Mouse (Mus musculus): ENCODE data around the gene Kcna3. TPM values are rescaled to one million over a fixed set of nuclear protein-coding genes. Genes with fewer than 3 reads are reported as not detected.
A peak's percentile ranks its signal among the peaks of the same experiment; 100 is the strongest.

Kcna3 gene
- polyA plus RNA-seq (2016; fragmentation: Nextera tagmentation; extraction: Ambion mirVana), result 17.3 and 18.4 TPM in 2 replicates

DNA sequence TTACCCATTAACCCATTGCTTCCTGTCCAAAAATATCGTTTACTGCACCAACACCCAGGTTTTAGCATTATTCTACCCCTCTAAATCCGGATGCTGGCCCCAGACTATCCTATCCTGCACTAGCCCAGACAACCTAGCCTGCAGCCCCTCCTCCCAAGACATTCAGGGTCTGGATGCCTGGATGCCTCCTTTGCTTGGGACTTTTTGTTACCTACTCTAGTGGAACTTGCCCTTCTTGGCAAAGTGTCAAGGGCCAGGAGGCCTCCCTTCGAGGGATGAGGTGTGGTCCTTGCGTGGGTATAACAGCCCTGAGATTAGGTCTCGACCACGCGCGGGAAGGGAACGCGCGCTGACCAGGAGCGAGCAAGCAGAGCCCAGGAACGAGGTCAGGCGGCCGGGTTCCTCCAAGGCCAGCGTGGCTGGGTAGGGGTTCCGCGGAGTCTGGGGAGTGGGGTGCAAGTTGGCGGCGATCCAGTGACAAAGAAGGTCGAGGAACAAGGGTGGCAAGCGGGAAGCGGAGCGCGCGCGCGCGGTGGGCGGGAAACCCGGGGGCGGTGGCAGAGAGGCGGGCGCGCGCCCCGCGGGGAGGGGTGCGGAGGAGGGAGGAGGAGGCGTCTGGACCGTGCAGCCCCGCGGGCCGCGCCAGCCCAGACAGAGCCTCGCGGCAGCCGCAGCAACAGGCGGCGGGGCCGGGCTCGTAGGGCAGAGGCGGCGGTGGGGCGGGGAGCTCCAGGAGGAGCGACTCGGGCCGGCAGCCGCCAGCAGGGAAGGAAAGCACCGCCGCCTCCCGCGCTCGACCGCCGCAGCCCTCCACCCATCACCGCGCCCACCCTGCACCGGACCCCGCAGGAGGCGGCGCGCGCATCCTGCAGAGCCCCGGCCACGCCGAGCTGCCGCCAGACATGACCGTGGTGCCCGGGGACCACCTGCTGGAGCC is at the start of gene Kcna3:
Gene Kcna3, plus strand, starts transcription at position 649 of the 937 bp plus-strand sequence.
- Histone ChIP-seq H3K4me2 (peak within 1 kb of the TSS; percentile 79), H3K36me3 (replicated peaks) (no peaks in the 10 kb centered on the region), H3K27ac (peak within 1 kb of the TSS; percentile 89), H3K4me1 (peaks cover 46% of the 10 kb centered on the region), H3K4me3 (replicated peaks) (peak within 1 kb of the TSS; percentile 84), H3K9me3 (no peaks in the 10 kb centered on the region), H3K9ac (peak within 1 kb of the TSS; percentile 88), H3K27me3 (no peaks in the 10 kb centered on the region)
- ATAC-seq (ENCODE audit: low FRiP score), result peak; percentile 95
- under 1% methylated on average over 50 of the region's 80 CpGs for WGBS

DNA sequence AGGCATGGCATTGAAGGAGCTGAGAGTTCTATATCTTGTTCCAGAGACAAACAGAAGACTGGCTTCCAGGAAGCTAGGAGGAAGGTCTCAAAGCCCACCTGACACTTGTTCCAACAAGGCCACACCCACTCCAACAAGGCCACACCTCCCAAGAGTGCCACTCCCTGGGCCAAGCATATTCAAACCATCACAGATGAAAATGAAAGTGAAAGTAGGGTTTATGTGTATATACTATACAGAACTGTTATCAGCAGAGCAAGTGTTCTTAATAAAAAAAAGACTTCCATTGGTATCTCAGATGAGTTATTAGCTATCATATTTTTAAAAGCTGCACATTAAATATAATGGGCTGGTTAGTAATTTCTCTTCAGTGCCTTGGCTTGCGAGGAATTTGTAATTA is 44.6 kb upstream of the Kcna3 start:
- WGBS, result 88% methylated on average over 1 of the region's 1 CpGs
- Histone ChIP-seq H3K4me1 (peaks cover 6% of the 10 kb centered on the region; the same call in 1 of the 2 replicates), H3K27me3 (no peaks in the 10 kb centered on the region), H3K4me2 (no peak overlapping the region), H3K36me3 (replicated peaks) (no peaks in the 10 kb centered on the region), H3K4me3 (replicated peaks) (no peak overlapping the region), H3K9me3 (no peaks in the 10 kb centered on the region), H3K9ac (no peak overlapping the region), H3K27ac (no peak overlapping the region)
- ATAC-seq (ENCODE audit: low FRiP score), result no peak

DNA sequence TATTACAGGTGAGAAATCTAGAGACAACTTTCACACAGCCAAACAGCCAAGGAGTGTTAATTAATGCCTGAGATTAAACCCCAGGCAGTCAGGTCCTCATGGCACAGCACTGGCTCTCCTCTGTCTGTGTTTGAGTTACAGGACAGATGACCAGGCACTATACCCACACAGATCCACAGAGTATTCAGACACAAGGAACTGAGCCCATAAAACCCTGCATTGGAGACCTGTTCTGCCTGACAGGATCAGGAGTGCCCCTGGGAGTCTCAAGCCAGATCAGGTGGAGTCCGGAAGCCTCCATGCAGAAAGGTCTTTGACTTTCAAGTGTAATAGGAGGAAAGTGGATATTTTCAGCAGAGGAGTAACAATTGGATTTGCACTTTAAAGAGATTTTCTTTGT is 40.6 kb upstream of the Kcna3 start:
- no peak for ATAC-seq (ENCODE audit: low FRiP score)
- Histone ChIP-seq H3K27me3 (no peaks in the 10 kb centered on the region), H3K36me3 (replicated peaks) (no peaks in the 10 kb centered on the region), H3K9ac (no peak overlapping the region), H3K4me1 (peaks cover 6% of the 10 kb centered on the region; the same call in 1 of the 2 replicates), H3K9me3 (no peaks in the 10 kb centered on the region), H3K4me2 (no peak overlapping the region), H3K4me3 (replicated peaks) (no peak overlapping the region), H3K27ac (no peak overlapping the region)
- 73% methylated on average over 1 of the region's 1 CpGs for WGBS

DNA sequence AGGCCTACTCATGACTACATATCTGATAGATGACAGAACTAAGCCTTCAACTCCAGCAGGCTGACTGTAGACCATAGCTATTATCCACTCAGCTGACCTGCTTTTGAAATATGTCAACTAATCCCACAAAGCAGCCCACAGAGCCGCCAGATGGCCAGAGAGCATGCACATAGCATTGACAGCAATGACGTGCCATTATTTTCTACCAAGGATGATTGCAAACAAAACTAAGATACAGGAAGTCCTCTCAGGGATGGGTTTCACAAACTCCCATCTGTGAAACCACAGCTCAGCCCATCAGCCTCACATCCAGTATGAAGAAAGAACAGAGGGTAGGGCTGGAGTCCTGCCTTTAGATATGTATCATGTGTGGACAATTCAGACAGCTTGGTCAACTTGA is 39.8 kb upstream of the Kcna3 start:
- 85% methylated on average over 2 of the region's 2 CpGs for WGBS
- no peak overlapping the region for H3K9ac ChIP-seq
- H3K36me3 ChIP-seq (replicated peaks), result no peaks in the 10 kb centered on the region
- H3K9me3 ChIP-seq, result no peaks in the 10 kb centered on the region
- H3K4me3 ChIP-seq (replicated peaks), result no peak overlapping the region
- H3K4me1 ChIP-seq, result peaks cover 6% of the 10 kb centered on the region; the same call in 1 of the 2 replicates
- no peak overlapping the region for H3K4me2 ChIP-seq
- no peaks in the 10 kb centered on the region for H3K27me3 ChIP-seq
- H3K27ac ChIP-seq, result no peak overlapping the region
- no peak for ATAC-seq (ENCODE audit: low FRiP score)

DNA sequence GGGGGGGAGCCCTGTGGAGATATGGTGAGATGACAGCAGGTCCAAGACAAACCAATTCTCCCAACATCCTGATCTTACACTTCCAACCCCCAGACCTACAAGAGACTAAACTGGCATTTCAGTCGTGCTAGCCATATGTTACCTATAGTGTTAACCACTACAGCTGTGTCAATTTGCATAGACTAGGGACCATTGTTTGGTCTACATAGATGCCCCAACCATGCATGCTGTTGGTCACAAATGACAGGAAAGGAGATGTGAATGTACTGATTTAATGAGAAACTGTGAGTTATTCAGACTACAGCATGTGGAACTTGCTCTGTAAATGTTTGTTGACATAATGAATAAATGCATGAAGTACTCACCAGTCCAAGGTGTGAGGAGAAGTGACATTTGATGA is 37.6 kb upstream of the Kcna3 start:
- H3K27ac ChIP-seq, result no peak overlapping the region
- WGBS, result 61% methylated on average over 1 of the region's 1 CpGs
- H3K27me3 ChIP-seq, result no peaks in the 10 kb centered on the region
- no peak overlapping the region for H3K9ac ChIP-seq
- peak; percentile 50; the same call in 1 of the 2 replicates for ATAC-seq (ENCODE audit: low FRiP score)
- no peak overlapping the region for H3K4me3 ChIP-seq (replicated peaks)
- H3K4me2 ChIP-seq, result no peak overlapping the region
- H3K36me3 ChIP-seq (replicated peaks), result no peaks in the 10 kb centered on the region
- peaks cover 2% of the 10 kb centered on the region; the same call in 1 of the 2 replicates for H3K4me1 ChIP-seq
- no peaks in the 10 kb centered on the region for H3K9me3 ChIP-seq

DNA sequence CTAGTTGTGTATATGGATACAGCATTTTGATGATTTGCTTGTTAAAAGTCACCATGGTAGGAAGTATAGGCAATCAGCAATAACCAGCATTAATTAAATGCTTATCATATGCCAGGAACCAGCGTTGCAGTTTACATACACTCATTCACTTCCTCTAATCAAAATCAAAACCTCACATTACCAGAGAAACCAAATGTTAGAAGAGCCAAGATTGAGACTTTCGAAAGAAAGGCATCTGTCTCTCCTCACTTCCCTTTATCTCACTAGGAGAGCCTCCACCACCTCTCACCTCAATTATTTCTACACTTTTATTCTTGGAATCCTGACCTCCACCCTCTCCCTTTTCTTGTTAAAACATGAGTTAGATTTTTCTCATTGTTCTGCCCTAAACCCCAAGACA is 35.8 kb upstream of the Kcna3 start:
- Histone ChIP-seq H3K9ac (no peak overlapping the region), H3K36me3 (replicated peaks) (no peaks in the 10 kb centered on the region), H3K27me3 (no peaks in the 10 kb centered on the region), H3K4me1 (no peaks in the 10 kb centered on the region), H3K27ac (no peak overlapping the region), H3K4me3 (replicated peaks) (no peak overlapping the region), H3K9me3 (no peaks in the 10 kb centered on the region), H3K4me2 (no peak overlapping the region)
- WGBS, result 66% methylated on average over 2 of the region's 2 CpGs
- no peak for ATAC-seq (ENCODE audit: low FRiP score)

DNA sequence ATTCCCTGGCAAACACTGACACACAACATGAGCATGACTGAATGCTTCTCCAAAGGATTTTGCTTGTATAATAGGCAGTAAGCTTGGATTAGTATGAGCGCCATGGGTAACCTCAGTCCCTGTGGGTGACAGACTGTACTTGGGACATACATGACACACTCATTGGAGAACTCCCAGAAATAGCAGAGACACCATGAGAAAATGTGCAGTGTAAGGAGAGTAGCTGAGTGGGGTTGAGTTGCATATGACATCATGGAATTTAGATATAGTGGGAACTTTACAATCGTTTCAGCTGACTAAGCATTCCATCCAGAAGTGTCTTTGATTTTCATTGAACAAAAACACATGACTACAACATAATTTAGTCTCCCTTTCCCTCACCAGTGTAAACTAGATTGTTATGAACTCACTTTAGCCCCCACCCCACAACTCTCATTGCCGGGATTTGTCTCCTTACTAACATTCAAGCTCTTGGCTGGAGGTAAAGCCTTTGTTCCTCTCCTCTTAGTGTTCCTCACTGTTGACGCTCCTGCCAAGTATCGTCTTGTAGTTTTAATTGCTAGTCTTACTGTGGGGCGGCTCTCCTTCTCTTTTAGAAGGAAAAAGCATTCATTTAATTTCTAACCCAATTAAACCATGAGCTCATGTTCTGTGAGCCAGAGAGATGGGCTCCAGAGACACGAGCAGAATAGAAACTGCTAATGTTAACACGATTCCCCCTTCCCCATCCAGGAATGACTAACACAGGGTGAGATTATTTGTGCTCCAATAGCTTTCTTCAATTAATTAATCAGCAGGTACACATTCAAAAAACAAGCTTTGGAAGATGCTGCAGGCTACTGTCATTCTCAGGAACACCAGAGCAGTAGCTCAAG is 33.5 kb upstream of the Kcna3 start:
- Histone ChIP-seq H3K4me1 (no peaks in the 10 kb centered on the region), H3K27me3 (no peaks in the 10 kb centered on the region), H3K9me3 (no peaks in the 10 kb centered on the region), H3K27ac (peak overlapping the region; percentile 59; the same call in 1 of the 2 replicates), H3K36me3 (replicated peaks) (no peaks in the 10 kb centered on the region), H3K9ac (no peak overlapping the region), H3K4me3 (replicated peaks) (no peak overlapping the region), H3K4me2 (no peak overlapping the region)
- 39% methylated on average over 8 of the region's 8 CpGs for WGBS
- peak; percentile 77; the same call in 1 of the 2 replicates for ATAC-seq (ENCODE audit: low FRiP score)

DNA sequence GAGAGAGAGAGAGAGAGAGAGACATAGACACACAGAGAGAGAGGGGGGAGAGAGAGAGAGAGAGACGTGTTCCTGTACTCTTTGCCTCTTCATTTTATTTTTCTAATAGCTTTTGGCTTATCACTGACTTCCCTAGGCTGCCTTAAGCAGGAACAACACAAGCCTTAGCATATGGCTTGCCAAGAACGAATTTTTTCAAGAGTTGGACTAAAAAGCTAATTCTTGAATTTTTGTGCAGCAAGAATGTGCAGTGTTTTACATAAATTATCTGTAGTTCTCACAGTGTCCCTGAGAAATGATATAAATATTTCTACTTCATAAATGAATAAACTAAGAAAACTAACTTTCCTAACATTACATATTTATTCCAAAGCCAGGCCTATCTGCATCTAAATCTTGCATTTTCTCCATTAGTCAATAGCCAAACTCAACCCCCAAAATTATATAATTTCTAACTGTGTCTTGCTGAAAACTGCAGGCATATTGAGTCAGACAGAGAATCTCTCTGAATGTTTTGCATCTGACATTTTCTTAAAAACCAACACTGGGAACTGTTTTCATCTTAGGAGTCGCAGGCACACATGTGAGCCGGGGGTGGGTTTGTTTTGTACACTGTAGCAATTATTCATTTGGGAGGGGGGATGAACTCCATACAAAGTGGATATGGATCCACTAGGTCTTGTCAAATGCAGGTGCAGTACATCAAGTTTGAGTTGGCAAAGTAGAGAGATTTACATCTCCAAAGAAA is 26.5 kb upstream of the Kcna3 start:
- ATAC-seq (ENCODE audit: low FRiP score), result no peak
- Histone ChIP-seq H3K9ac (no peak overlapping the region), H3K27me3 (no peaks in the 10 kb centered on the region), H3K27ac (no peak overlapping the region), H3K9me3 (no peaks in the 10 kb centered on the region), H3K36me3 (replicated peaks) (no peaks in the 10 kb centered on the region), H3K4me3 (replicated peaks) (no peak overlapping the region), H3K4me2 (no peak overlapping the region), H3K4me1 (no peaks in the 10 kb centered on the region)
- 79% methylated on average over 4 of the region's 4 CpGs for WGBS

DNA sequence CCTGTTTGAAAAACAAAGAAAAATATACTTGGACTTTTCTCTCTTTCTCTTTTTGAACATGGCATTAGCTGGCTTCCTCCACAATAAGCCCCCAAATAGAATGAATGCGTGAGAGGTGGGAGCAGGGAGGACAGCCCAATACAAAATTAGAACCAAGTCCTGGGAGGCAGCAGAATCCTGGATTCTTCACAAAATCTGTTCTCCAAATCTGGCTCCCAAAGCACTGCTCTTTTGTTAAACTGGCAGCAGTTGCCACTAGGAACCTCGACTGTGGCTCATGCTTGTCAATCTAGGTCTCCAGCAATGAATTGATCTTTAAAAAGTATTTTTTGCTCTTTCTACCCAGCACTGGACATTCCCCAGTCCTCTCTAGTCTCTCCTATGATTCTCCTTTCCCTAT is 17.7 kb upstream of the Kcna3 start:
- H3K4me2 ChIP-seq, result no peak overlapping the region
- H3K9ac ChIP-seq, result no peak overlapping the region
- no peak overlapping the region for H3K4me3 ChIP-seq (replicated peaks)
- no peak overlapping the region for H3K27ac ChIP-seq
- H3K36me3 ChIP-seq (replicated peaks), result no peaks in the 10 kb centered on the region
- WGBS, result 74% methylated on average over 2 of the region's 2 CpGs
- H3K27me3 ChIP-seq, result no peaks in the 10 kb centered on the region
- H3K9me3 ChIP-seq, result no peaks in the 10 kb centered on the region
- no peak for ATAC-seq (ENCODE audit: low FRiP score)
- no peaks in the 10 kb centered on the region for H3K4me1 ChIP-seq

DNA sequence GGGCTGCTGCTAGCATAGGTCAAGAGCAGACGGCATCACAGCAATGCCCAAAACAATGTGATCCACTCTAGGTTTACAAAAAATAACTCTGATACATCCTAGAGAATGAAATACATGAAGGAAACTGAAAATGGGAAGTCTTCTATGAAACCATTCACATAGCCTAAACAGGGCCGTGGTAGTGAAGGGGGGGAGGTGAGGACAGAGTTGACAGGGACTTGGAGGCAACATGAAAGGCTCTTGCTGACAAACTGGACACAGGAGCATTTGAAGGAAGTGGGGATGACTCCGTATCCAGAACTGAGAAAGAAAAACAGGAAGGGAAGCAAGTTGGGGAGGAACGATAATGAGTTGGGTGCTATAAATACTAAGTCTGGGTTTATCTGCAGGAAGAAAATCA is 4.4 kb upstream of the Kcna3 start:
- no peak overlapping the region for H3K9ac ChIP-seq
- no peaks in the 10 kb centered on the region for H3K27me3 ChIP-seq
- H3K27ac ChIP-seq, result no peak overlapping the region
- H3K4me2 ChIP-seq, result no peak overlapping the region
- WGBS, result 90% methylated on average over 4 of the region's 4 CpGs
- H3K36me3 ChIP-seq (replicated peaks), result no peaks in the 10 kb centered on the region
- no peak for ATAC-seq (ENCODE audit: low FRiP score)
- no peaks in the 10 kb centered on the region for H3K9me3 ChIP-seq
- no peak overlapping the region for H3K4me3 ChIP-seq (replicated peaks)
- H3K4me1 ChIP-seq, result peaks cover 15% of the 10 kb centered on the region

DNA sequence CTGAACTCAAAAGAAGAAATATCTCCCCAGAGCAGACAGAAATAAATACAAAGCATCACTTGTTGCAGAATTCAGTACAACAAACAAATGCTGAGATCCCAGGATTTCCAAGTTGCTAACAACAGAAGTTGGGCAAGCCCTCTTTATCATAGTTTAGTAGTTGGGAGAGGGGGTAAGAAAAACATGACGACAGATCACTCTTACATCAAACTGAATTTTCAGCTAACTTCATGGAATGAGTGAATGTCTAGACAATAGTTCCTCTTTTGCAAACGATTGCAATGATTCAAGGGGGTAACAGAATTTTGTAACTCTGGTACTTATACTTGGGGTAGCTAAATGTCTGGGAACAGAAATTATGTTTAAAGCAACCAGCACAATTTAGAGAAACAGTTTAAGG is 1.2 kb upstream of the Kcna3 start:
- H3K27me3 ChIP-seq, result no peaks in the 10 kb centered on the region
- H3K27ac ChIP-seq, result no peak overlapping the region
- H3K9me3 ChIP-seq, result no peaks in the 10 kb centered on the region
- peak overlapping the region; percentile 84; the same call in 1 of the 2 replicates for H3K4me3 ChIP-seq (replicated peaks)
- H3K4me1 ChIP-seq, result peaks cover 43% of the 10 kb centered on the region
- peak overlapping the region; percentile 79 for H3K4me2 ChIP-seq
- no peak overlapping the region for H3K9ac ChIP-seq
- 57% methylated on average over 2 of the region's 2 CpGs for WGBS
- H3K36me3 ChIP-seq (replicated peaks), result no peaks in the 10 kb centered on the region
- ATAC-seq (ENCODE audit: low FRiP score), result no peak
